Mouse (Mus musculus) CD4-positive naive resting alpha-beta T cell, adult 76 days (primary cell): ENCODE data around the gene Iqcc. TPM values are rescaled to one million over a fixed set of nuclear protein-coding genes. Genes with fewer than 3 reads are reported as not detected.

Experiments used
- total RNA-seq: library from RNA; stranded (reverse); gene quantifications from one replicate; pipeline ENCODE4 v1.2.4, GENCODE M21; 2023

The Iqcc gene
- total RNA-seq = 17.3 TPM

GRCm38 (mm10) chr4:129618786-129619691 lies at the start of gene Iqcc:
Gene Iqcc, minus strand, starts transcription at chr4:129619099.

DNA sequence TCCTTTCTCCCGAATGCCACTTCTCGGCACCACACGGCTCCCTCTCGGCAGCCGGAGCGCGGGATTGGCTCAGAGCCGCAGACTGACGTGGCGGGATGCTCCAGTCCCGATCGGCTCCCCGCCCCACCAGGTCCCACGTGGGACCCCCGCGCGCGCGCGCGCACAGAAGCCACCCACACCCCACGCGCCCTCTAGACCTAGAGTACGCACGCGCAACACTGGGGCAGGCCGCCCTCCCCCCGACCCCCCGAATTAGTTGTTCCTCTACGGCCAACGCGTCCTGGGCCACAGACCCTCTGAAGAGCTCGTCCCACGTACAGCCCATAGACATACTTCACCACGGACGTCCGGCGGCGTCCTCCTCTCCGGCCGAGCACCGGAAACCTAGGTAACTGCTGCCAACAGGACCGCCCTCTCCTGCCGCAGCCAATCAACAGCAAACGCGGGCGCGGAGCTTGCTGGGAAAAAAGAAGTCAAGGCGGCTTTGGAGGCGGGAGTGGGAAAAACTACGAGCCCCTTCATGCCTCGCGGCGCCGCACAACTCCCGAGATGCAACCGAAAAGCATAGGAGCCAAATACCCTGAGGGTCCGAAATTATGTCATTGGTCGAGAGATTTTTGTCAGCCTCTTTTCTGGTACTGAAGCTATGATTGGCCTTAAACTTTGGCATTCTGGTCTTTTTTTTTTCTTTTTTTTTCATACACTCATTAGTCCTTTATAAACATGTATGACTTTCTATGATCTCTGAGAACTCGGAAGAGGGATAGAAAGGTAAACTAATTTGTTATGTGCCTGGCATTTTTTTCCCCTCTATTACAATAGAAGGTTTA lies 22.0 kb upstream of the Iqcc start, which contains the start of gene Txlna:
Gene Txlna (minus strand): TSS at position 428 of the 830 bp plus-strand sequence.

DNA sequence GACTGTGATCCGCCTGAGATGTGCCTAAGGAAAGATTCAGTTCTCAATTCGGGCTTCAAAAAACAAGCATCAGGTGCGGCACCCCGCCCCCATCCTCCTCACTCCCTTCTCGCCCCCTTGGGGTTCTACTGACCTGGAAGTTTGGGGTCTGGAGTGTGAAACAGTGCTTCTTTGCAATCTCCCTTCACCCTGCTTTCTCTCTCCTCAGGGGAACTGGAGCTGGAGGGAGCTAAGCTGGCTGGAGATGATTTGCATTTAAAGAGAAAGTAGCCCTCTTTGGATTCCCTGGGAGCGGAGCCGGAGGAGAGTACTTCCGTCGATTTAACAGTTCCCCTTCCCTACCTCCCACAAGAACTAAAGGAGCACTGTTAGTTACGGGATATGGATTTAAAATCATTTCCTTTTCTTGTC lies 4.8 kb upstream of the Iqcc start, which contains the start of gene Ccdc28b:
Gene Ccdc28b (minus strand): TSS at position 267 of the 411 bp plus-strand sequence.

GRCm38 (mm10) chr4:129614093-129614492 lies 4.8 kb downstream of the Iqcc start, which contains the start of gene Dcdc2b:
Gene Dcdc2b, minus strand, starts transcription at chr4:129614257.

DNA sequence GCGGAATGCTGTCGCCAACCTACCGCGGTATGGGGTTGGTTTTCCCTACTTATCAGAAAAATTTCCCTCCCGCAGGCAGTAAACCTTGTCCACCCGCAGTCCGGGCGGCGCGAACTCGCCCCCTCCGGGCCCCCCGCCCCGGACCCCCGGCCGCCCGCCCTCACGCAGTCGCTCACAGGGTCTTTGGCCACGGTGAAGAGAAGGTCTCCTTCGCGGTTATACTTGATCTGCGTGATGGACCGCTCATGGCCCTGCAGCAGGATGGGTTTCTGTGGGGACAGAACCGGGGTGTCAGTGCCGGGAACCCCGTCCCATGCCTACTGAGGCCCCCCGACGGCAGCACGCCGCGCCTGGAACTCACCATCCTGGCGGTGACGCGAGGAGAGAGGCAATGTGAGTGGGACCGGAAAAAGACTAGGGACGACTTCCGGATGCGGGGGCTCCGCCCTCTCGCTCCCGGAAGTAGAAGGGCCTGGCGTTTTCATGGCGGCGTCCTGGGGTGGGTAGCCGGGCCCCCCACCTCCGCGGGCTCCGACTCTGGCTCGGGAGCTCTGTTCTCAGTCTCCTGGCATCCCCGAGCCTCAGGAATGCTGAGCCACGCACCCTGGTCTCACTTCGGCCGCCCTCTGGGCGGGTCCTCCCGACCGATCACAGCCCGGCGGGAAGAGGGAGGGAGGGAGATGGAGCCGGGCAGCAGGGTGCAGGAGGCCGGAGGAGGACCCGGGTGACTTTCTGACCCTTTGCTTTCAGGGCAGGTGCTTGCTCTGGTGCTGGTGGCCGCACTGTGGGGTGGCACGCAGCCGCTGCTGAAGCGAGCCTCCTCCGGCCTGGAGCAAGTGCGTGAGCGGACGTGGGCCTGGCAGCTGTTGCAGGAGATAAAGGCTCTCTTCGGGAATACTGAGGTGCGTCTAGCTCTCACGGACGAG lies 18.4 kb downstream of the Iqcc start, which contains the start of the genes Eif3i and Tmem234:
Gene Eif3i (minus strand): TSS at position 416 of the 926 bp plus-strand sequence.
Gene Tmem234 (plus strand): TSS at position 436 of the 926 bp plus-strand sequence.

DNA sequence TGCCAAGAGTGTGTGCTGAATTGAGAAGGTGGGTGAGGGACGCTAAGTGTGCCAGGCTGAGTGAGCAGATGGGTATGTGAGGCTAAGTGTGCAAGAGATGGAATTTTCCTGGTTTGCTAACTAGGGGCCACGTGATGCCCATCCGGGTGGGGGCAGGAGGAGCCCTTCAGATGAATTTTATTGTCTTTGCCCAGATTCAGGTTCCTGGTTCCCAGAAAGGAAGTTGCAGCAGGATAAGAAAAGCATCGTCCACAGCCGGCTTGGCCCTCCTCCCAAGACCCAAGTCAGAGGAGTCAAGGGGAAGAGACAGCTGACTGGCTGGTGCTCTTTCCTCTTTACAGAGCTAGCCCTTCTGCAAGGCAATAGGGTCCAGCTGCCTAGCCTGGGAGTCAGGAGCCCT lies 40.4 kb downstream of the Iqcc start, which contains the start of gene Fam167b:
Gene Fam167b (minus strand): TSS at position 84 of the 400 bp plus-strand sequence.

DNA sequence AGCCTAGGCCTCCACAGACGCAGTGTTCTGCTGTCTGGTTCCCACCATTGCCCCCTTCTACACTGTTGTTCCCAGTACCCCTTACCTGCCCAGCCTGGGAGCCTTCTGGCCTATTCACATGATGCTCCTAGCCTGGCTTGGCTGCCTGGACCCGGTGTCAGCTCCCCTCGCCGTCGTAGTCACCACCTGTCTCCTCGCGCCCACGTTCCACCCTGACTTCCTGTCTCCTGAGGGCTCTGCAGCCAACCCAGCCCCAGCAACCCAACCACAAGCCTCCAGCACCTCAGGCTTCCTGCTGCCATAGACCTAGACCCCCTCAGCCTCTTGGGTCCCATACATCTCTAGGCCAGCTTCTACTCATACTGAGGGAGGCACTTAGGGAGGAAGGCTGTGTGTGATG lies 45.5 kb downstream of the Iqcc start, which contains the start of gene Lck:
Gene Lck (minus strand): TSS at position 212 of the 400 bp plus-strand sequence.

Other genes starting within 250 kb of the Iqcc start
- 1.8 TPM for gene Zbtb8a, start 241.0 kb downstream of the Iqcc start, total RNA-seq
- not detected for gene Zbtb8b, start 178.2 kb downstream of the Iqcc start, total RNA-seq
- gene Bsdc1, start 157.5 kb downstream of the Iqcc start, total RNA-seq = 163 TPM
- not detected for gene Tssk3, start 128.1 kb downstream of the Iqcc start, total RNA-seq
- 1.9 TPM for gene Fam229a, start 127.9 kb downstream of the Iqcc start, total RNA-seq
- gene Marcksl1, start 105.5 kb downstream of the Iqcc start, total RNA-seq = 19.7 TPM
- 127 TPM for gene Hdac1, start 76.4 kb downstream of the Iqcc start, total RNA-seq
- gene Lck, start 45.5 kb downstream of the Iqcc start, total RNA-seq = 749 TPM
- 1.2 TPM for gene Fam167b, start 40.5 kb downstream of the Iqcc start, total RNA-seq
- gene Eif3i, start 18.5 kb downstream of the Iqcc start, total RNA-seq = 173 TPM
- 173 TPM for gene Tmem234, start 18.4 kb downstream of the Iqcc start, total RNA-seq
- gene Dcdc2b, start 4.8 kb downstream of the Iqcc start, total RNA-seq = 3.7 TPM
- 6.2 TPM for gene Ccdc28b, start 4.8 kb upstream of the Iqcc start, total RNA-seq
- gene Txlna, start 22.0 kb upstream of the Iqcc start, total RNA-seq = 63.2 TPM
- gene Kpna6, start 53.7 kb upstream of the Iqcc start, total RNA-seq = 31.4 TPM
- gene Tmem39b, start 77.7 kb upstream of the Iqcc start, total RNA-seq = 13.0 TPM
- gene Khdrbs1, start 123.2 kb upstream of the Iqcc start, total RNA-seq = 126 TPM
- gene Ptp4a2, start 192.1 kb upstream of the Iqcc start, total RNA-seq = 326 TPM